Mouse (Mus musculus): ENCODE measurements at regions not wholly inside any gene's neighbourhood (a gene's known extent, or its start where the extent isn't known, plus 50 kb on each side); places are given as distances from the start of the nearest gene placed in this dataset.

GRCm38 (mm10) chr7:129842303-129843122 lies 250.8 kb downstream of the Wdr11 start:
- Histone ChIP-seq H3K36me3 (no peaks in the 10 kb centered on the region), H3K9ac (replicated peaks) (no peak overlapping the region), H3K4me2 (replicated peaks) (no peak overlapping the region), H3K27me3 (peaks cover 4% of the 10 kb centered on the region; the same call in 1 of the 2 replicates), H3K4me1 (replicated peaks) (no peaks in the 10 kb centered on the region; the same call in 1 of the 2 replicates), H3K4me3 (replicated peaks) (no peak overlapping the region), H3K9me3 (no peaks in the 10 kb centered on the region), H3K27ac (no peak overlapping the region)
- peak; percentile 43; the same call in 1 of the 2 replicates for ATAC-seq
- 51% methylated on average over 10 of the region's 10 CpGs for WGBS

DNA sequence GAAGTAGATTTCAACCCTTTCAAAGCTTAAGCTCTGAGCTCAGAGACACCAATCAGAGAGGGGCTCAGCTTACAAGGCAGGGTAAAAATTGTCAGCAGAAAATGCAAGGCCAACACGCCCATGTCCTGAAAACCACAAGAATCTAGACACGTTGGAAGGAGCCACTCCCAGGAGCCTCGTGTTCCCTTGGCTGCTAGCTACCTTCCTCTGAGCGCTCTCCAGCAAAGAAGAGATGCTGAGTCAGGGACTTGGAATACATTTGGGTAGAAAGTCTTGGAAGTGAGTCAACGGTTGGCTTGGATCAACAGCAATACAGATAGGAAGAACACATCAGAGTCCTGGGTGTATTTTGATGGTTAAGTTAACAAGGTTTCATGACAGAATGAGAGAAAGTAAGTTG lies 255.5 kb downstream of the Wdr11 start:
- 87% methylated on average over 5 of the region's 5 CpGs for WGBS
- H3K27ac ChIP-seq, result no peak overlapping the region
- H3K4me3 ChIP-seq (replicated peaks), result no peak overlapping the region
- H3K9me3 ChIP-seq, result no peaks in the 10 kb centered on the region
- peaks cover 4% of the 10 kb centered on the region; the same call in 1 of the 2 replicates for H3K27me3 ChIP-seq
- H3K4me2 ChIP-seq (replicated peaks), result no peak overlapping the region
- H3K9ac ChIP-seq (replicated peaks), result no peak overlapping the region
- no peaks in the 10 kb centered on the region for H3K36me3 ChIP-seq
- ATAC-seq, result no peak
- no peaks in the 10 kb centered on the region; the same call in 1 of the 2 replicates for H3K4me1 ChIP-seq (replicated peaks)

- no peak overlapping the region for H3K9ac ChIP-seq (replicated peaks)
- no peak overlapping the region for H3K4me2 ChIP-seq (replicated peaks)
- no peaks in the 10 kb centered on the region for H3K27me3 ChIP-seq
- no peaks in the 10 kb centered on the region for H3K9me3 ChIP-seq
- 25% methylated on average over 7 of the region's 7 CpGs for WGBS
- H3K36me3 ChIP-seq, result no peaks in the 10 kb centered on the region
- H3K4me1 ChIP-seq (replicated peaks), result peaks cover 13% of the 10 kb centered on the region
- no peak overlapping the region for H3K4me3 ChIP-seq (replicated peaks)
- no peak overlapping the region for H3K27ac ChIP-seq
- no peak for ATAC-seq
Observed at GRCm38 (mm10) chr7:129853596-129853995, 261.9 kb downstream of the Wdr11 start.

DNA sequence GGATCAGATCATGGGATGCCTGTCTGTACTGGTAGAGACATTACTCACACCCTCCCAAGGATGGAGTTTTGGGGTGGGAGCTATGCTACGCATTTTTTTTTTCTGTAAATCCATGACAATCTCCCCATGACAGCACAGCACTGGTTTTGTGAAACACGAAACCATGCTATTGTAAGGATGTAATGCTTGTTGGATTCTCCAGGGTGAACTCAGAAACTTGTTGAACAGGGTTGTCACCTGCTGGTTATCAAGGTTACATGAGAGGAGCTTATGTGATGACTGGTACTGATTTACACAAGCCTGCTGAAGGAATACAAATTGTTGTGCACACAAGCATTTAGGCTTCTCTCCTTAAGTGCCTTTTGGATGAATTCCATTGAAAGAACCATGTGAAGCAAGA lies 263.3 kb downstream of the Wdr11 start:
- peaks cover 13% of the 10 kb centered on the region for H3K4me1 ChIP-seq (replicated peaks)
- H3K27me3 ChIP-seq, result no peaks in the 10 kb centered on the region
- H3K27ac ChIP-seq, result no peak overlapping the region
- ATAC-seq, result no peak
- H3K9ac ChIP-seq (replicated peaks), result no peak overlapping the region
- WGBS, result 68% methylated on average over 2 of the region's 2 CpGs
- H3K4me3 ChIP-seq (replicated peaks), result no peak overlapping the region
- no peaks in the 10 kb centered on the region for H3K36me3 ChIP-seq
- no peak overlapping the region for H3K4me2 ChIP-seq (replicated peaks)
- H3K9me3 ChIP-seq, result no peaks in the 10 kb centered on the region

DNA sequence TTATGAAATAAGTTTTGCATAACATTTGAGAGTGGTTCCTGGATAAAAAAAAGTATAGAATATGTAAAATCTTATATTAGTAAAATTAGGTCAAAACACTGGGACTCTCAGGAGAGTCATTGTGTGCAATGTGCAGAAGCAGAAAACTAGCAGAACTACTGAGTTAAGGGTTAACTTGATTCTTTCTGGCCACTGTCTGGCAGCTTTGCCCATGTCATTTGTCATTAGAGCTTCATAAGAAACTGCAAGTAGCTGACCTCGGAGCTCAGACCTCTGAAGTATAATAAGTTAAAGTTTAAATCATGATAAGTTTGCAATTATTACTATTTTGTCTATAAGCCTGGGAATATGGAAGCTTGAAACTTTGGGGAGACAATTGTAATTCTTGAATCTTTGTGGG lies 271.3 kb downstream of the Wdr11 start:
- Histone ChIP-seq H3K27ac (no peak overlapping the region), H3K9me3 (no peaks in the 10 kb centered on the region), H3K4me1 (replicated peaks) (no peaks in the 10 kb centered on the region), H3K36me3 (no peaks in the 10 kb centered on the region), H3K27me3 (no peaks in the 10 kb centered on the region), H3K4me2 (replicated peaks) (no peak overlapping the region), H3K9ac (replicated peaks) (no peak overlapping the region), H3K4me3 (replicated peaks) (no peak overlapping the region)
- no peak for ATAC-seq
- WGBS, result 76% methylated on average over 1 of the region's 1 CpGs

DNA sequence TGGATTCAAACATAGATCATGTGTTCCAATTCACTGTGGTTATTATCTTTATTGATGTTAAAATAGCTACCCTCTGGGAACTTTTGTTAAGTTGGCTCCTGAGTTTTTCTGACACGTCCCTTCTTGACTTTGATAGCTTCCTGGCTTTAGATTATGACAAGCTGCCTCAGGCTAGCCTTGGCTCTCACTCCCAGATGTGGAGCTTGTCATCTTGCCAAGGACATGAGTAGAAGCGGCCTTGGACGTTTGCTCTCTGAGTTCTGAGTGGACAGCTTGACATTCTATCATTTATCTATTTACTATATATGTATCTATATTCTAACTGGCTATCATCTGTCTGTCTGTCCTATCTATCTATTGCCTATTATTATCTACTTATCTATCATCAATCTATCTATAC lies 273.9 kb downstream of the Wdr11 start:
- H3K4me1 ChIP-seq (replicated peaks), result no peaks in the 10 kb centered on the region
- no peak for ATAC-seq
- no peak overlapping the region for H3K4me2 ChIP-seq (replicated peaks)
- WGBS, result 85% methylated on average over 3 of the region's 3 CpGs
- no peak overlapping the region for H3K4me3 ChIP-seq (replicated peaks)
- no peaks in the 10 kb centered on the region for H3K27me3 ChIP-seq
- H3K9ac ChIP-seq (replicated peaks), result no peak overlapping the region
- no peaks in the 10 kb centered on the region for H3K9me3 ChIP-seq
- H3K36me3 ChIP-seq, result no peaks in the 10 kb centered on the region
- no peak overlapping the region for H3K27ac ChIP-seq

DNA sequence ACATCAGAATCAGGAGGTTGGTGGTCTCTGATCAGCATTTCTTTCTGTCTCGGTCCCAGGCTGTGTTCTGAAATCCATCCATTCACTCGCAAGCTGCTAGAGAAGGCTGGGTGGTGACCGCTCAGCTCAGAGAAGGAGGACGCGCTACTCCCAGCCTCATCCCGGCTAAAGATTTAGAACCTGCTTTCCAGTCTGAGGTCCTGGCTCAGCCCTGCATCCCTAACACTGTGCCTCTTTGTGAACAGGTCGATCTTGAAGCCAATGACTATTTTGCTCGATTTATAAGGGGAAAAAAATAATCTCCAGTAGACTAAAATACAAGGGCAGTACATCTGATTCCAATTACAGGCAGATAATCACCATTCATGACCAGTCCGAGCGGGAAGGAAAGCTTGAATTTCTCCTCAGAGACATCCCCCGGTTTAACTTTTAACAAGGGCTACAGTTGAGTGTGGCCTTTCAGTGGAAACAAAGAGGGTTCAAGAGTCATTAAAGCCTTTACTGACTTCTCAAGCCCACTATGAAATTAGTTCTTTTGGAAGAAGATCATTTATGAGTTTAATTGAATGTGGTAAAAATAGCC lies 280.6 kb downstream of the Wdr11 start:
- Histone ChIP-seq H3K9me3 (no peaks in the 10 kb centered on the region), H3K36me3 (no peaks in the 10 kb centered on the region), H3K4me3 (replicated peaks) (no peak overlapping the region), H3K9ac (replicated peaks) (no peak overlapping the region), H3K27me3 (no peaks in the 10 kb centered on the region), H3K27ac (no peak overlapping the region), H3K4me2 (replicated peaks) (no peak overlapping the region), H3K4me1 (replicated peaks) (peaks cover 5% of the 10 kb centered on the region; the same call in 1 of the 2 replicates)
- no peak for ATAC-seq
- WGBS, result 68% methylated on average over 11 of the region's 11 CpGs

DNA sequence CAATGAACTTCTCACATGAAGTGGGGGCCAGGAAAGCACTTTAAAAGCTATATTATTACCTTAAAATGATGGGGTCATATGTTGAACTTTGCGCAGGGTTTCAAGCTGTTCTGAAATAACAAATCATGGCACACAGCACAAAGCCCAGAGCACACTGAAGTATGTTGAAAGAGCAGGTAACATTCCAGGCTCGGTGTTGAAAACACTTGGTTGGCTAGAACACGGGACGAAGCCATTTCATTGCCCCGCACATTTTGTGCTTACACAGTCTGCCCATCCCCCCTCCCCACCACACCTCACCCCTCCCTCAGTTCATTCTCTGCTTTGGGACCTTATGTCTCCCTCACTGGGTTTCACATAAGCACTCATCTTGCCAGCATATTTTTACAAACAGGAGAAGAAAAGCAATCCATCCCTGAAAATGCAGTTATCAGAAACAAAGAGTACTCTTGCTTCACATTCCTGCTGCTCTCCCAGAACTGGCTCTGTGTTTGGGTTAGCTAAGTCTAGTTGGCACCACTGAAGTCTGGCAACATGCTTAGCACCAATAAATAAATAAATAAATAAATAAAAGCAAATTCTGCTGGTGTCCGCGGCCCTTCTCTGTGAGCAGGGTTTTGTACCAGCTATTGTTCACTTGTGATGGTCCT lies 284.7 kb downstream of the Wdr11 start:
- Histone ChIP-seq H3K27ac (no peak overlapping the region), H3K4me3 (replicated peaks) (no peak overlapping the region), H3K4me2 (replicated peaks) (no peak overlapping the region), H3K9me3 (no peaks in the 10 kb centered on the region), H3K4me1 (replicated peaks) (peaks cover 5% of the 10 kb centered on the region; the same call in 1 of the 2 replicates), H3K9ac (replicated peaks) (no peak overlapping the region), H3K36me3 (no peaks in the 10 kb centered on the region), H3K27me3 (no peaks in the 10 kb centered on the region)
- ATAC-seq, result no peak
- 88% methylated on average over 7 of the region's 7 CpGs for WGBS

DNA sequence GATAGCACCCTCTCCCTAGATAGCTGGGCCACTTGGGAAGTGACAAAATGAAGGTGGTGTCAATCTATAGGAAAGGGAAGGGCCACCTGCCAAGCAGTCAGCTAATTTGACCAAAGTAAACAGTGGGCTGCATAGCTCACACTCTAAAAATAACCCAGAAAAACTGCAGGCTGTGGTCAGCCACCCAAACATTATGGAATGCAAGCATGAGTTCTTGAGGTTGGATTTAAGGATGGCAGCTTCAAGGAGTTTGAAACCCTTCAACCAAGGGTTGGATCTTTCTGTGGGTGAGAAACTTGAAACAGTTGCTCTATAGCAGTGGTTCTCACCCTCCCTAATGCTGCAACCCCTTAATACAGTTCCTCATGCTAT lies 285.2 kb downstream of the Wdr11 start:
- Histone ChIP-seq H3K27ac (no peak overlapping the region), H3K4me2 (replicated peaks) (no peak overlapping the region), H3K27me3 (no peaks in the 10 kb centered on the region), H3K4me3 (replicated peaks) (no peak overlapping the region), H3K36me3 (no peaks in the 10 kb centered on the region), H3K9me3 (no peaks in the 10 kb centered on the region), H3K4me1 (replicated peaks) (peaks cover 5% of the 10 kb centered on the region; the same call in 1 of the 2 replicates), H3K9ac (replicated peaks) (no peak overlapping the region)
- ATAC-seq, result no peak

- Histone ChIP-seq H3K9me3 (no peaks in the 10 kb centered on the region), H3K4me2 (replicated peaks) (no peak overlapping the region), H3K27me3 (no peaks in the 10 kb centered on the region), H3K4me3 (replicated peaks) (no peak overlapping the region), H3K27ac (no peak overlapping the region), H3K9ac (replicated peaks) (no peak overlapping the region), H3K36me3 (no peaks in the 10 kb centered on the region), H3K4me1 (replicated peaks) (no peaks in the 10 kb centered on the region)
- WGBS, result 85% methylated on average over 7 of the region's 7 CpGs
- no peak for ATAC-seq
Observed at GRCm38 (mm10) chr7:129896291-129896690, 304.6 kb downstream of the Wdr11 start.

DNA sequence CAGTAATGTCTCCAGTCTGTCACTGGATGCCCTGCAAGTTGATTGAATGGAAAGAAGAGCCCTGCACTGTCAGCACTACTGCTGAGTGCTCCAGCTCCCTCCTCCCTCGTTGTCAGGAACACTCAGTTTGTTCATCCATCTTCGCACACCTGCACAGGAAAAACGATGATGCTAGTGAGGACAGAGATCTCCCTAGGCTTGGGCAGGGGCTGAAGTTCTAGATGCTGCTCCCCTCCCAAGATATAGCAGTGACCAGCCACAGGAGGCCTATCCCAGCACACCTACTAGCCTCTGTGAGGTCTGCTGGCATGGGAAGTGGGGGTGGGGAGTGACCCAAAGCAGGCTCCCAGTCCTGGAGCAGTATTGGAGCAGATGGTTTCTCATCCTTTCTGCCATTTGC lies 305.8 kb downstream of the Wdr11 start:
- WGBS, result 84% methylated on average over 3 of the region's 3 CpGs
- H3K4me3 ChIP-seq (replicated peaks), result no peak overlapping the region
- no peak for ATAC-seq

GRCm38 (mm10) chr7:129902256-129902655 lies 310.6 kb downstream of the Wdr11 start:
- no peak for ATAC-seq
- no peaks in the 10 kb centered on the region for H3K9me3 ChIP-seq
- H3K4me1 ChIP-seq (replicated peaks), result no peaks in the 10 kb centered on the region
- no peaks in the 10 kb centered on the region for H3K27me3 ChIP-seq
- WGBS, result 94% methylated on average over 4 of the region's 4 CpGs
- no peak overlapping the region for H3K4me3 ChIP-seq (replicated peaks)
- H3K36me3 ChIP-seq, result no peaks in the 10 kb centered on the region
- H3K27ac ChIP-seq, result no peak overlapping the region
- H3K9ac ChIP-seq (replicated peaks), result no peak overlapping the region
- no peak overlapping the region for H3K4me2 ChIP-seq (replicated peaks)

More for the DNA sequence above, 305.8 kb downstream of the Wdr11 start:
- no peaks in the 10 kb centered on the region for H3K36me3 ChIP-seq
- no peaks in the 10 kb centered on the region for H3K27me3 ChIP-seq
- H3K9ac ChIP-seq (replicated peaks), result no peak overlapping the region
- no peaks in the 10 kb centered on the region for H3K9me3 ChIP-seq
- H3K4me2 ChIP-seq (replicated peaks), result no peak overlapping the region
- no peak overlapping the region for H3K27ac ChIP-seq
- H3K4me1 ChIP-seq (replicated peaks), result no peaks in the 10 kb centered on the region

Measured in midbrain, embryonic 13.5 days (tissue).